Mouse (Mus musculus) liver, embryonic 14.5 days (tissue): Measurements from ENCODE around the gene Amph.

Source experiments
- CTCF ChIP-seq: IDR thresholded peaks from 2 replicates; pipeline ENCODE4 v1.5.1; 2016; ENCODE audit warnings: antibody characterized with exemption, low read depth, control low read depth
- EP300 ChIP-seq: IDR thresholded peaks from 2 replicates; pipeline ENCODE4 v1.6.1; 2016; ENCODE audit warnings: antibody characterized with exemption, low read depth

DNA sequence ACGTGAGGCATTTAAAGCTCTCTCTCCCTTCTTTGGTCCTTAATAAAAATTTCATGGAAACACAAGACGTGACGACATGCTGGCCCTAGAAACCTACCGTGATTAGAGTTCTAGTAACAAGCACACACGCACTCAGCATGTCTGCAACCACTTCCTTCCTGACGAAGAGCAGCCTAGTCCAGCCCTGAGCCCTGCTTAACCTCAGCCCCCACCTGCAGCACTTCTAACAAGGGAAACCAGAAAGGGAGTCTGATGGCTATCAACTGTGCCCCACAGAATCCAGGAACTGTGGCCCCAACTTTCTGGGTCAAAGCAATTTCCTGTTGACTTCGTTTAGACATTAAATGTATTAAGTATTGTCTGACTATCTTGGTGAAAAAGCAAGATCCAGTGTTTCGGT, 234.3 kb downstream of the Amph start:
- no peak for TF ChIP-seq EP300
- TF ChIP-seq CTCF = no peak
